Mouse (Mus musculus): ENCODE results near the gene Stx3.

Stx3 gene

DNA sequence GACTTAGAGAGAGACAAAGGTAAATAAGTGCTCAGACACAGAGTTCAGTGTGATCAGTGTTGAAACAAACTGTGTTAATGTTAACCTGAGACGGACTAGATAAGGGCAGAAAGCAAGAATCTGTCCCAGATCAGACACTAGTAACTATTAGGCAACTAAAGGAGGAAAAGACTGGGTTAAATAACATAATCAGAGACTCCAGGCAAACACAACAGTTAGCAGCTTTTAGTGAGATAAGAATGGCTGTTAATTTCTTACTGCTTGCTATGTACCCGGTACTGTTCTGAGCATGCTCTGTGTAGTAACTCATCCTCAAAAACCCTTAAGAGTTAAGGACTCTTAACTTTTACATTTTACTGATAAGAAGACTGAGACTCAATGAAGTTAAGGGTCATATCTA is 93.3 kb downstream of the Stx3 start:
- no peak for DNase-seq (ENCODE audit: low spot score)

All from testis, postnatal 10 days (tissue).